Mouse (Mus musculus) stomach, postnatal 0 days (tissue): ENCODE measurements around the gene Sgpp1. TPM values are rescaled to one million over a fixed set of nuclear protein-coding genes. Genes with fewer than 3 reads are reported as not detected.

Experiments used
- ATAC-seq: fragments of 200-750 bp; cut with Nextera tagmentation; 2 replicates; pipeline ENCODE4 v1.8.0; 2017; ENCODE audit not compliant: low FRiP score, low TSS enrichment
- DNase-seq: peaks from one replicate; pipeline ENCODE4 v3.0.0-alpha.2; 2016; ENCODE audit warnings: low spot score
- H3K27ac ChIP-seq: fragments of 300-500 bp; sonication (generic); replicated peaks from 2 replicates; pipeline ENCODE4 v1.5.1; 2014; ENCODE audit warnings: mild to moderate bottlenecking, control low read depth
- H3K27me3 ChIP-seq: fragments of 300-500 bp; sonication (generic); 2 replicates; pipeline ENCODE4 v1.6.1; 2014; ENCODE audit warnings: low read length; ENCODE audit not compliant: control insufficient read depth, insufficient read depth
- H3K36me3 ChIP-seq: fragments of 300-500 bp; sonication (generic); 2 replicates; pipeline ENCODE4 v1.6.1; 2014; ENCODE audit warnings: low read length, mixed read lengths; ENCODE audit not compliant: control insufficient read depth, insufficient read depth
- H3K4me1 ChIP-seq: fragments of 300-500 bp; sonication (generic); replicated peaks from 2 replicates; pipeline ENCODE4 v1.6.1; 2014; ENCODE audit warnings: antibody characterized with exemption; ENCODE audit not compliant: control insufficient read depth, insufficient read depth
- H3K4me2 ChIP-seq: fragments of 300-500 bp; sonication (generic); replicated peaks from 2 replicates; pipeline ENCODE4 v1.6.1; 2014; ENCODE audit warnings: low read depth, mild to moderate bottlenecking, control low read depth, moderate library complexity
- H3K4me3 ChIP-seq: fragments of 300-500 bp; sonication (generic); 2 replicates; pipeline ENCODE4 v1.5.1; 2014; ENCODE audit warnings: low read depth, low read length, control low read depth
- H3K9ac ChIP-seq: fragments of 300-500 bp; sonication (generic); 2 replicates; pipeline ENCODE4 v1.6.1; 2014; ENCODE audit warnings: mild to moderate bottlenecking, low read length, control low read depth, mixed read lengths
- H3K9me3 ChIP-seq: fragments of 300-500 bp; sonication (generic); 2 replicates; pipeline ENCODE4 v1.6.1; 2016; ENCODE audit warnings: low read length; ENCODE audit not compliant: control insufficient read depth
- CTCF ChIP-seq: IDR thresholded peaks from 2 replicates; pipeline ENCODE4 v1.5.1; 2016; ENCODE audit warnings: antibody characterized with exemption, low read depth, mild to moderate bottlenecking, moderate library complexity
- EP300 ChIP-seq: optimal IDR thresholded peaks from 2 replicates; pipeline ENCODE3; 2016; ENCODE audit warnings: antibody characterized with exemption
- WGBS: fragments of 180-500 bp; shearing (Covaris S2); extraction: QIAGEN DNeasy Blood & Tissue Kit; methylation state at CpG from one replicate; pipeline ENCODE4 v1.1.7; 2014; 5-methylcytosine and 5-hydroxymethylcytosine counted together
- polyA plus RNA-seq: library from polyadenylated mRNA; unstranded; fragments of >200 nt; fragmentation: Nextera tagmentation; extraction: Ambion mirVana; gene quantifications from 2 replicates; pipeline ENCODE4 v1.2.1, GENCODE M21; 2015

The Sgpp1 gene
- 31.8 and 35.7 TPM in 2 replicates for polyA plus RNA-seq

- peak; percentile 90 for DNase-seq
- H3K4me2 ChIP-seq, result peak within 1 kb of the TSS; percentile 77
- peak within 1 kb of the TSS; percentile 92 for H3K4me3 ChIP-seq
- 0 out of 2 replicates have a peak, but pooled peaks cover 2% of the 10 kb centered on the region for H3K4me1 ChIP-seq
- no peaks in the 10 kb centered on the region for H3K9me3 ChIP-seq
- under 1% methylated on average over 80 of the region's 105 CpGs for WGBS
- H3K36me3 ChIP-seq, result no peaks in the 10 kb centered on the region
- no peaks in the 10 kb centered on the region for H3K27me3 ChIP-seq
- TF ChIP-seq EP300 (no peak), CTCF (no peak)
- H3K27ac ChIP-seq, result peak within 1 kb of the TSS; percentile 90
- peak; percentile 92 for ATAC-seq
- H3K9ac ChIP-seq, result peak within 1 kb of the TSS; percentile 95
These were observed at the start of gene Sgpp1 for GRCm38 (mm10) chr12:75735246-75736200. Sgpp1 (minus strand) TSS chr12:75735729.

- Histone ChIP-seq H3K36me3 (no peaks in the 10 kb centered on the region), H3K4me3 (no peak overlapping the region), H3K9me3 (no peaks in the 10 kb centered on the region), H3K4me2 (no peak overlapping the region), H3K27ac (no peak overlapping the region), H3K4me1 (no peaks in the 10 kb centered on the region), H3K9ac (no peak overlapping the region), H3K27me3 (no peaks in the 10 kb centered on the region)
- ATAC-seq (peak; percentile 60; the same call in 1 of the 2 replicates), DNase-seq (no peak)
- 66% methylated on average over 2 of the region's 2 CpGs for WGBS
- TF ChIP-seq EP300 (no peak), CTCF (peak; percentile 19; the same call in 1 of the 2 replicates)
These were observed 48.8 kb upstream of the Sgpp1 start for GRCm38 (mm10) chr12:75784271-75784751.

- Histone ChIP-seq H3K27me3 (no peaks in the 10 kb centered on the region), H3K4me2 (no peak overlapping the region), H3K4me1 (no peaks in the 10 kb centered on the region), H3K36me3 (no peaks in the 10 kb centered on the region), H3K4me3 (no peak overlapping the region), H3K27ac (no peak overlapping the region), H3K9me3 (no peaks in the 10 kb centered on the region), H3K9ac (no peak overlapping the region)
- 84% methylated on average over 7 of the region's 7 CpGs for WGBS
- no peak for ATAC-seq
- TF ChIP-seq EP300 (no peak), CTCF (no peak)
- DNase-seq, result no peak
These were observed 46.5 kb upstream of the Sgpp1 start for GRCm38 (mm10) chr12:75781995-75782394.

DNA sequence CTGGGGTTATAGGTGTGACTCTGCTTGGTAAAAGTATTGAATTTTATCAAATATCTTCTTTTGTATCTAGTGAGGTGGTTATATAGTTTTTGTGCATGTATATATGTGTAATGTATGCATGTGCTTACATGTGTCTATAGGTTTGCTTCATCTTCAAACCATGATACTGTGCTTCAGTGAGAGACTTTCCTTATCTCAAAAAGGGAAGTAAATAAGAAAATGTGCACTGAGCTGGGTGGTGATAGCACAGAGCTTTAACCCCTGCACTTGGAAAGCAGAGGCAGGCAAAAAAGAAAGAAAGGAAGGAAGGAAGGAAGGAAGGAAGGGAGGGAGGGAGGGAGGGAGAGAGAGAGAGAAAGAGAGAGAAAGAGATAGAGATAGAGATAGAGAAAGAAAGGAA lies 45.9 kb upstream of the Sgpp1 start:
- Histone ChIP-seq H3K27me3 (no peaks in the 10 kb centered on the region), H3K4me3 (no peak overlapping the region), H3K9me3 (no peaks in the 10 kb centered on the region), H3K9ac (no peak overlapping the region), H3K4me2 (no peak overlapping the region), H3K27ac (no peak overlapping the region), H3K4me1 (no peaks in the 10 kb centered on the region), H3K36me3 (no peaks in the 10 kb centered on the region)
- TF ChIP-seq CTCF (no peak), EP300 (no peak)
- ATAC-seq (no peak), DNase-seq (no peak)

DNA sequence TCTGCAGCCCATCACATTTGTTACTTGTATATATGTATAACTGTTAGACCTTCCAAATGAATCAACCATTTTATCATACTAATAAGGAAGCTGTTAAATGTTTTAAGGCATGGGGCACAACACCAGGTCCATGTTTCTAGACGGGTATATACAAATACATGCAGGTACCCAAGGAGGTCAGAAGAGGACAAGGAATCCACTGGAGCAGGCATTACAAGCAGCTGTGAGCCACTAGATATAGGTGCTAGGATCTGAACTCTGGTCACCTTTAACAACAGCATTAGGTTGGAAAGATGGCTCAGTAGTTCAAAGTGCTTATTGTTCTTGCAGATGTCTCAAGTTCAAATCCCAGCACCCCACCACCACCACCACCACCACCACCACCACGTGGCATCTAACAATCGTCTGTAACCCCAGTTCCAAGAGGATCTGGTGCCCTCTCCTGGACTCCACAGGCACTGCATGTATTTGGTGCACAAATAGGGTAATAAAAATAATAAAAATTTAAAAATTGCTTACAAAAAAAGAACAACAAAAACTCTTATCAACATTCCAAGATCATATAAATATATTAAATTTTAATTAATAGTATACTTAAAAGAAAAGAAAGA lies 37.0 kb upstream of the Sgpp1 start:
- Histone ChIP-seq H3K27me3 (no peaks in the 10 kb centered on the region), H3K9ac (no peak overlapping the region), H3K4me2 (no peak overlapping the region), H3K27ac (no peak overlapping the region), H3K4me1 (no peaks in the 10 kb centered on the region), H3K4me3 (no peak overlapping the region), H3K36me3 (no peaks in the 10 kb centered on the region), H3K9me3 (no peaks in the 10 kb centered on the region; the same call in 1 of the 2 replicates)
- ATAC-seq, result peak; percentile 33; the same call in 1 of the 2 replicates
- peak; percentile 83 for TF ChIP-seq CTCF
- TF ChIP-seq EP300, result no peak
- 22% methylated on average over 3 of the region's 3 CpGs for WGBS
- DNase-seq, result peak; percentile 67
